Mouse (Mus musculus) ES-E14 (cell line): ENCODE results near the gene Ptprs. TPM values are rescaled to one million over a fixed set of nuclear protein-coding genes. Genes with fewer than 3 reads are reported as not detected.

ENCODE experiments used
- DNase-seq: peaks from one replicate; pipeline ENCODE4 v3.0.0-alpha.2; 2013; ENCODE audit warnings: low read depth, low spot score
- H3K27ac ChIP-seq: 2 replicates; pipeline ENCODE4 v1.5.1; 2012; ENCODE audit warnings: low read depth, mild to moderate bottlenecking, low read length, moderate library complexity, mixed read lengths; ENCODE audit not compliant: poor library complexity, insufficient read depth, severe bottlenecking
- H3K36me3 ChIP-seq: 2 replicates; pipeline ENCODE4 v1.6.1; 2012; ENCODE audit warnings: mild to moderate bottlenecking, low read length, moderate library complexity, mixed read lengths; ENCODE audit not compliant: control insufficient read depth, poor library complexity, insufficient read depth, severe bottlenecking
- H3K4me1 ChIP-seq, 2 experiments: fragments of 150-350 bp in 1 of 2; sonication (generic) in 1 of 2; 2 replicates each; pipeline ENCODE4 v1.6.1; 2012; ENCODE audit warnings: low read length in 2 of 2, mild to moderate bottlenecking in 1 of 2, mixed read lengths in 1 of 2; ENCODE audit not compliant: control insufficient read depth in 2 of 2, insufficient read depth in 2 of 2, poor library complexity in 1 of 2
- H3K4me3 ChIP-seq, 2 experiments: fragments of 150-350 bp in 1 of 2; sonication (generic) in 1 of 2; 2 replicates each; pipeline ENCODE4 v1.5.1; 2012; ENCODE audit warnings: low read length in 2 of 2, low read depth in 1 of 2, mild to moderate bottlenecking in 1 of 2, mixed read lengths in 1 of 2; ENCODE audit not compliant: insufficient read depth in 1 of 2, poor library complexity in 1 of 2, severe bottlenecking in 1 of 2
- H3K9ac ChIP-seq: 2 replicates; pipeline ENCODE4 v1.6.1; 2012; ENCODE audit warnings: low read depth, mild to moderate bottlenecking, low read length, mixed read lengths; ENCODE audit not compliant: poor library complexity, insufficient read depth, severe bottlenecking
- H3K9me3 ChIP-seq: fragments of 150-350 bp; sonication (generic); 2 replicates; pipeline ENCODE4 v1.6.1; 2012; ENCODE audit warnings: low read depth, mild to moderate bottlenecking, low read length; ENCODE audit not compliant: control insufficient read depth, insufficient read depth
- CHD2 ChIP-seq: IDR thresholded peaks from 2 replicates; pipeline ENCODE4 v1.6.1; 2014; ENCODE audit warnings: mild to moderate bottlenecking, low read depth, low read length, inconsistent platforms
- HCFC1 ChIP-seq: IDR thresholded peaks from 2 replicates; pipeline ENCODE4 v1.6.1; 2012; ENCODE audit warnings: low read length, inconsistent platforms, borderline replicate concordance; ENCODE audit not compliant: insufficient read depth
- MAFK ChIP-seq: IDR thresholded peaks from 2 replicates; pipeline ENCODE4 v1.6.1; 2014; ENCODE audit warnings: mild to moderate bottlenecking, low read depth, low read length, inconsistent platforms; ENCODE audit not compliant: insufficient read depth
- ZC3H11A ChIP-seq: IDR thresholded peaks from 2 replicates; pipeline ENCODE4 v1.6.1; 2012; ENCODE audit warnings: low read depth, mild to moderate bottlenecking, inconsistent platforms, low read length, borderline replicate concordance
- ZNF384 ChIP-seq: IDR thresholded peaks from 2 replicates; pipeline ENCODE4 v1.6.1; 2012; ENCODE audit warnings: low read depth, low read length, inconsistent platforms
- in situ Hi-C, 2 experiments: fragments of 600-800 bp; cut with MboI; formaldehyde crosslinking; loops; one replicate each; pipeline ENCODE4 v1.15.1; 2025; ENCODE audit warnings: low sequenced_read_pairs in 2 of 2, inconsistent platforms in 1 of 2; ENCODE audit not compliant: unreplicated experiment in 2 of 2
- total RNA-seq: library from RNA; depleted of rRNA; stranded (reverse); fragments of 300-350 nt; gene quantifications from 2 replicates; pipeline ENCODE4 v1.2.3, GENCODE M21; 2012

Gene Ptprs
- total RNA-seq, 1 experiment, result 128 TPM

DNA sequence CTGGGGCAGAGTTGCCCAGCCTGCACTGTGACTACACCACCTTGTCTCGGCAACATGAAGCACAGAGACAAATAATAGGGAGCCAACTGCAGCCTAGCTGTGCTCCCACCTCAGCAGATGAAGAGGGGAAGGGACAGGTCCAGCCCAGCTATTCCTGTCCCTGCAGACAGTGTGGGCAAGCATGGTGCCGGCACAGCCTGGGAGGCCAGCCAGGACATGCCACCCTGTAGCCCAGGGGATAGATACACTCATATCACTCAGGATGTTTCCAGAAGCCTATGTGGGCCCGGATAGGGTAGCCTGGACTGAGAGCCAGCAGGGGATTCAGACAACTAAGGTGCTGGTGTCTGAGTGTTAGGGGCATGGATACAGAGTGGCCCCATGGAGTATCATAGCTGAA, 76.1 kb downstream of the Ptprs start:
- Histone ChIP-seq H3K9ac (no peak overlapping the region), H3K4me1 (no peaks in the 10 kb centered on the region), H3K4me3 (no peak overlapping the region), H3K9me3 (no peaks in the 10 kb centered on the region), H3K27ac (no peak overlapping the region), H3K36me3 (peaks cover 40% of the 10 kb centered on the region; the same call in 1 of the 2 replicates)
- in situ Hi-C loops, result no loop called here
- TF ChIP-seq CHD2 (no peak), ZNF384 (no peak), HCFC1 (no peak), MAFK (no peak), ZC3H11A (no peak)
- DNase-seq, result no peak

DNA sequence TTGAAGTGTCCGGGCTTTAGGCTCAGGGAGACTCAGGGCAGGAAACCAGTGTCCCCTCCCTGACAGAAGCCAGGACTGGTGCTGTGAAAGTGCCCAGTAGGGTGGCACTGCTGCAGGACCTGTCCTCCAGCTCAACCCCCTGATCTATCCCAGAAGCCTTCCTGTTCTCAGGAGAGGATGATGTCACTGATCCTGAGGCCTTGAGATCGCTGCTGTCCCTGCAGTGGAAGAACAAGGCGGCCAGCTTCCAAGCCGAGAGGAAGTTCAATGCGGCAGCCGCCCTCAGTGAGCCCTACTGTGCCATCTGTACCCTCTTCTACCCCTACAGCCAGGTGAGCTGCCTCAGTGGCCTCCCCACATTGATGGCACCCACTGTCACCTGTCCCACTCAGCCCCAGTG, 80.2 kb downstream of the Ptprs start:
- DNase-seq, result no peak
- no peak for TF ChIP-seq ZNF384
- TF ChIP-seq MAFK, result no peak
- TF ChIP-seq CHD2, result no peak
- no peak for TF ChIP-seq HCFC1
- no peak for TF ChIP-seq ZC3H11A
- Histone ChIP-seq H3K27ac (no peak overlapping the region), H3K9ac (no peak overlapping the region), H3K4me3 (no peak overlapping the region), H3K36me3 (peaks cover 30% of the 10 kb centered on the region; the same call in 1 of the 2 replicates), H3K9me3 (no peaks in the 10 kb centered on the region), H3K4me1 (no peaks in the 10 kb centered on the region)
- in situ Hi-C loops, result no loop called here

DNA sequence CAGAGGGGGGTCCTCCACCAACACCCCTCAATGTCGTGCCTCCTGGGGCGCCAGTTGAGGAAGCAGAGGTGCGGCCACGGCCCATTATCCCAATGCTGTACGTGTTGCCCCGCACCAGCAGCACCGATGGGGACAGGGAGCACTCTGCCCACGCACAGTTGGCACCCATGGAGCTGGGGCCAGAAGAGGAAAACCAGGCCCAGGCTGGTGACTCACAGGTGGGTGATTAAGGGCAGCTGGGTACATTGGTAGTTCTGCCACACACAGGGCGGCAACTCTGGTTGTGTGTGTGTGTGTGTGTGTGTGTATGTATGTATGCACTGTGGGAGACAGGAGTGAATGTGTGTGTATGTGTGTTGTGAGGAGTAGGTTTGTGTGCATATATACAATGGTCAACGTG, 82.4 kb downstream of the Ptprs start:
- Histone ChIP-seq H3K4me1 (no peaks in the 10 kb centered on the region), H3K9ac (no peak overlapping the region), H3K9me3 (no peaks in the 10 kb centered on the region), H3K4me3 (no peak overlapping the region), H3K36me3 (peaks cover 23% of the 10 kb centered on the region; the same call in 1 of the 2 replicates), H3K27ac (no peak overlapping the region)
- no peak for DNase-seq
- TF ChIP-seq HCFC1 (no peak), CHD2 (no peak), ZNF384 (no peak), MAFK (no peak), ZC3H11A (no peak)
- in situ Hi-C loops, result no loop called here

DNA sequence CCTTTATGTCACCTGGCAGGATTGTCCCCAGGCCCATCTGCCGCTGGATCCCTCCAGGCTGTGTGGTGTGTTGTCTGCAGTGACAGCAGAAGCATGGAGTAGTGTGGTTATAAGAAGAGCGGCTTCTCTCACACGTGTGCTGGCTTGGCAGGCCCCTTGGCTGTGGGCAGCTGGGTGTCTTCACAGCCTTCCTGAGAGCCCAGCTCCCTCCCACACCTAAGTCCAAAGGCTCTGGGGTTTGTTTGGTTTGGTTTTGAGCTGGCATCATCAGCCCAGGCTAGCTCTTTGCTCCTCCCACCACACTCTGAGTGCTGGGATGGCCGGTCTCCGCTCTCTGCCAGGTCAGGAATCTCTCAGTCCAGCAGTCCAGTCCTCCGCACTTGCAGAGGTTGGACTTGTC, 83.0 kb downstream of the Ptprs start:
- in situ Hi-C loops, result no loop called here
- H3K27ac ChIP-seq, result no peak overlapping the region
- TF ChIP-seq HCFC1 (no peak), ZC3H11A (no peak), MAFK (no peak), ZNF384 (no peak), CHD2 (no peak)
- H3K36me3 ChIP-seq, result peaks cover 27% of the 10 kb centered on the region; the same call in 1 of the 2 replicates
- H3K9ac ChIP-seq, result no peak overlapping the region
- no peak for DNase-seq
- no peaks in the 10 kb centered on the region for H3K4me1 ChIP-seq
- no peaks in the 10 kb centered on the region for H3K9me3 ChIP-seq
- H3K4me3 ChIP-seq, result no peak overlapping the region

DNA sequence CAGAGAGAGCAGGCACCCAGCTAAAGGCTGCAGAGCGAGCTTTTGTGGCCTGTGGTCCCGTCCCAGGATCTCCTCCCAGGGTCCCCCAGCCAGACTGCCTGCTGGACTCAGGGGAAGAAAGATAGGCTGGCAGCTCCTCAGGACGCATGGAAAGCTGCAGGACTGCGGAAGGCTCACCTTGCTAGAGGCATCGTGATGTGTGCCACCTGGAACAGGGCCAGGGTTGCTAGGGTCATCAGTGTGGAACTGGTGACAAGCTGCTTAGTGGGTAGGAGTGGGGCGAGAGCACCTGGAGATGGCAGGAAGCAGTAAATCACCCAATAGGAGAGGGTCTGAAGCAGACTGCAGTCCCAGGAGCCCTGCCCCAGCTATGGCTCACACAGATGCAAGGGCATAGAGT, 88.7 kb downstream of the Ptprs start:
- no peaks in the 10 kb centered on the region for H3K4me1 ChIP-seq
- no peak overlapping the region for H3K9ac ChIP-seq
- in situ Hi-C loops, result no loop called here
- no peaks in the 10 kb centered on the region for H3K9me3 ChIP-seq
- TF ChIP-seq HCFC1 (no peak), ZNF384 (no peak), ZC3H11A (no peak), MAFK (no peak), CHD2 (no peak)
- H3K36me3 ChIP-seq, result peaks cover 27% of the 10 kb centered on the region; the same call in 1 of the 2 replicates
- H3K27ac ChIP-seq, result no peak overlapping the region
- H3K4me3 ChIP-seq, result no peak overlapping the region
- DNase-seq, result no peak
